Comparison of ENCODE assay signal across 9 mouse cellular contexts in genomic region chr14:62001481-62001949, GRCm38 (mm10).
DNase-seq lines count a peak whose midpoint lies in the region; ATAC-seq and TF ChIP-seq lines count a peak whose summit lies in the region.
"Had no signal": no experiment of that assay in that cellular context is flagged by ENCODE, and none has a peak within 500 bp of the region (broad histone marks: within the 10 kb centered on the region; RNA-seq: fewer than 3 reads in every experiment).

No protein-coding gene starts in this region.

- TF ChIP-seq POLR2A in brain, embryonic 14.5 days (IDR thresholded peaks at IDR 0.05; ENCODE audit: borderline replicate concordance, extremely low read depth, insufficient read depth, insufficient read length, poor library complexity, severe bottlenecking): no peak

- TF ChIP-seq CTCF in brain, embryonic 14.5 days (IDR thresholded peaks at IDR 0.05; ENCODE audit: borderline replicate concordance, extremely low read depth, insufficient read depth, insufficient read length): no peak

- peak; percentile 7 for DNase-seq in layer of hippocampus, adult 11-12 months (ENCODE audit: low spot score)
- DNase-seq in layer of hippocampus, adult 9-10 months (ENCODE audit: low spot score): no peak
- DNase-seq in brain, embryonic 14.5 days (ENCODE audit: low read depth): peak; percentile 36
- peak; percentile 33 for DNase-seq in kidney, adult 11 months
- no peak for DNase-seq in thymus, postnatal 14 days
- DNase-seq in right cerebral cortex, adult 18-20 months: no peak
- no peak for DNase-seq in frontal cortex, adult 2 months (ENCODE audit: extremely low spot score in 1 of 2, low spot score in 1 of 2)
- DNase-seq: adrenal gland, postnatal 10 days had no signal

- ATAC-seq in megakaryocyte progenitor cell, adult 5-6 weeks (replicated peaks; ENCODE audit: poor library complexity): peak; percentile 76

Comparison
In these comparisons a context has a peak if more than half of its experiments do, and no peak if none do; other contexts are left out.
1. DNase-seq: peak in layer of hippocampus, adult 11-12 months (single experiment), brain, embryonic 14.5 days (single experiment) and kidney, adult 11 months (single experiment); none in layer of hippocampus, adult 9-10 months (single experiment), thymus, postnatal 14 days (single experiment), right cerebral cortex, adult 18-20 months (single experiment) and frontal cortex, adult 2 months (0 of 2).